Mouse (Mus musculus) hindbrain, embryonic 11.5 days (tissue): ENCODE results near the gene Ccdc91. TPM values are rescaled to one million over a fixed set of nuclear protein-coding genes. Genes with fewer than 3 reads are reported as not detected.

ENCODE experiments used
- ATAC-seq: fragments of 200-750 bp; cut with Nextera tagmentation; 2 replicates; pipeline ENCODE4 v1.8.0; 2017; ENCODE audit warnings: mild to moderate bottlenecking, moderate TSS enrichment, moderate library complexity; ENCODE audit not compliant: low FRiP score
- DNase-seq: peaks from one replicate; pipeline ENCODE4 v3.0.0-alpha.2; 2015; ENCODE audit warnings: low spot score
- H3K27ac ChIP-seq: fragments of 300-500 bp; sonication (generic); 2 replicates; pipeline ENCODE4 v1.5.1; 2014; ENCODE audit warnings: mild to moderate bottlenecking, low read depth, low read length
- H3K27me3 ChIP-seq: fragments of 300-500 bp; sonication (generic); 2 replicates; pipeline ENCODE4 v1.6.1; 2014; ENCODE audit warnings: mild to moderate bottlenecking, low read length, moderate library complexity, mixed read lengths; ENCODE audit not compliant: control insufficient read depth, insufficient read depth
- H3K36me3 ChIP-seq: fragments of 300-500 bp; sonication (generic); 2 replicates; pipeline ENCODE4 v1.6.1; 2014; ENCODE audit warnings: mild to moderate bottlenecking, low read length, moderate library complexity, mixed read lengths; ENCODE audit not compliant: control insufficient read depth, insufficient read depth
- H3K4me1 ChIP-seq: fragments of 300-500 bp; sonication (generic); replicated peaks from 2 replicates; pipeline ENCODE4 v1.6.1; 2014; ENCODE audit warnings: low read length, mixed read lengths; ENCODE audit not compliant: control insufficient read depth, insufficient read depth
- H3K4me2 ChIP-seq: fragments of 300-500 bp; sonication (generic); replicated peaks from 2 replicates; pipeline ENCODE4 v1.6.1; 2014; ENCODE audit warnings: mild to moderate bottlenecking, low read depth, low read length
- H3K4me3 ChIP-seq: fragments of 300-500 bp; sonication (generic); 2 replicates; pipeline ENCODE4 v1.5.1; 2014; ENCODE audit warnings: low read depth, low read length
- H3K9ac ChIP-seq: fragments of 300-500 bp; sonication (generic); 2 replicates; pipeline ENCODE4 v1.6.1; 2014; ENCODE audit warnings: low read depth, low read length
- H3K9me3 ChIP-seq: fragments of 300-500 bp; sonication (generic); 2 replicates; pipeline ENCODE4 v1.6.1; 2016; ENCODE audit warnings: low read length; ENCODE audit not compliant: control insufficient read depth
- WGBS: fragments of 180-500 bp; shearing (Covaris S2); extraction: QIAGEN DNeasy Blood & Tissue Kit; methylation state at CpG from one replicate; pipeline ENCODE4 v1.1.7; 2014; 5-methylcytosine and 5-hydroxymethylcytosine counted together
- polyA plus RNA-seq: library from polyadenylated mRNA; unstranded; fragments of >200 nt; fragmentation: Nextera tagmentation; extraction: Ambion mirVana; gene quantifications from 2 replicates; pipeline ENCODE4 v1.2.1, GENCODE M21; 2014

Ccdc91 gene
- polyA plus RNA-seq, 1 experiment from 2014 or later = 32.2 TPM

GRCm38 (mm10) chr6:147658025-147658424, 182.4 kb downstream of the Ccdc91 start:
- no peak for ATAC-seq
- no peak overlapping the region for H3K9ac ChIP-seq

GRCm38 (mm10) chr6:147660718-147661117, 185.1 kb downstream of the Ccdc91 start:
- Histone ChIP-seq H3K4me2 (no peak overlapping the region), H3K27ac (no peak overlapping the region), H3K4me1 (no peaks in the 10 kb centered on the region), H3K27me3 (no peaks in the 10 kb centered on the region), H3K9me3 (no peaks in the 10 kb centered on the region), H3K36me3 (no peaks in the 10 kb centered on the region), H3K4me3 (no peak overlapping the region), H3K9ac (no peak overlapping the region)
- WGBS = 82% methylated on average over 1 of the region's 1 CpGs
- ATAC-seq = no peak
- no peak for DNase-seq

More at GRCm38 (mm10) chr6:147658025-147658424, 182.4 kb downstream of the Ccdc91 start:
- Histone ChIP-seq H3K4me3 (no peak overlapping the region), H3K4me2 (no peak overlapping the region), H3K27ac (no peak overlapping the region), H3K27me3 (no peaks in the 10 kb centered on the region), H3K36me3 (no peaks in the 10 kb centered on the region), H3K9me3 (no peaks in the 10 kb centered on the region), H3K4me1 (no peaks in the 10 kb centered on the region)
- no peak for DNase-seq

GRCm38 (mm10) chr6:147661841-147662240, 186.2 kb downstream of the Ccdc91 start:
- DNase-seq (no peak), ATAC-seq (no peak)
- Histone ChIP-seq H3K9ac (no peak overlapping the region), H3K9me3 (no peaks in the 10 kb centered on the region), H3K4me3 (no peak overlapping the region), H3K27ac (no peak overlapping the region), H3K27me3 (no peaks in the 10 kb centered on the region), H3K4me2 (no peak overlapping the region), H3K4me1 (no peaks in the 10 kb centered on the region), H3K36me3 (no peaks in the 10 kb centered on the region)
- WGBS = 75% methylated on average over 4 of the region's 4 CpGs

- no peak overlapping the region for H3K4me2 ChIP-seq
- H3K9me3 ChIP-seq = no peaks in the 10 kb centered on the region
- ATAC-seq (no peak), DNase-seq (no peak)
- no peak overlapping the region for H3K4me3 ChIP-seq
- WGBS = 79% methylated on average over 2 of the region's 2 CpGs
- H3K27me3 ChIP-seq = no peaks in the 10 kb centered on the region
- no peak overlapping the region for H3K9ac ChIP-seq
- H3K36me3 ChIP-seq = no peaks in the 10 kb centered on the region
- no peak overlapping the region for H3K27ac ChIP-seq
- no peaks in the 10 kb centered on the region for H3K4me1 ChIP-seq
Measured at GRCm38 (mm10) chr6:147662610-147663009, 187.0 kb downstream of the Ccdc91 start.

GRCm38 (mm10) chr6:147664339-147664738, 188.7 kb downstream of the Ccdc91 start:
- Histone ChIP-seq H3K4me3 (no peak overlapping the region), H3K9me3 (no peaks in the 10 kb centered on the region), H3K27me3 (no peaks in the 10 kb centered on the region), H3K9ac (no peak overlapping the region), H3K4me2 (no peak overlapping the region), H3K27ac (no peak overlapping the region), H3K4me1 (no peaks in the 10 kb centered on the region), H3K36me3 (no peaks in the 10 kb centered on the region)
- ATAC-seq (no peak), DNase-seq (peak; percentile 69)
- 62% methylated on average over 3 of the region's 3 CpGs for WGBS

- no peaks in the 10 kb centered on the region for H3K4me1 ChIP-seq
- no peaks in the 10 kb centered on the region for H3K36me3 ChIP-seq
- no peak for DNase-seq
- WGBS = 84% methylated on average over 1 of the region's 1 CpGs
- H3K9me3 ChIP-seq = no peaks in the 10 kb centered on the region
- ATAC-seq = no peak
- no peaks in the 10 kb centered on the region for H3K27me3 ChIP-seq
- no peak overlapping the region for H3K4me3 ChIP-seq
- no peak overlapping the region for H3K9ac ChIP-seq
- no peak overlapping the region for H3K27ac ChIP-seq
- H3K4me2 ChIP-seq = no peak overlapping the region
Measured at GRCm38 (mm10) chr6:147671366-147671765, 195.7 kb downstream of the Ccdc91 start.

- 62% methylated on average over 2 of the region's 2 CpGs for WGBS
- no peak for ATAC-seq
Measured at GRCm38 (mm10) chr6:147672481-147672880, 196.9 kb downstream of the Ccdc91 start.

GRCm38 (mm10) chr6:147675022-147675733, 199.6 kb downstream of the Ccdc91 start:
- Histone ChIP-seq H3K27me3 (no peaks in the 10 kb centered on the region), H3K9ac (no peak overlapping the region), H3K4me1 (no peaks in the 10 kb centered on the region), H3K36me3 (no peaks in the 10 kb centered on the region), H3K27ac (no peak overlapping the region), H3K4me2 (no peak overlapping the region), H3K4me3 (no peak overlapping the region), H3K9me3 (no peaks in the 10 kb centered on the region)
- no peak for ATAC-seq
- 90% methylated on average over 7 of the region's 7 CpGs for WGBS
- DNase-seq = no peak

More at GRCm38 (mm10) chr6:147672481-147672880, 196.9 kb downstream of the Ccdc91 start:
- no peaks in the 10 kb centered on the region for H3K9me3 ChIP-seq
- H3K4me1 ChIP-seq = no peaks in the 10 kb centered on the region
- no peak overlapping the region for H3K4me2 ChIP-seq
- H3K9ac ChIP-seq = no peak overlapping the region
- no peak overlapping the region for H3K4me3 ChIP-seq
- no peaks in the 10 kb centered on the region for H3K36me3 ChIP-seq
- H3K27ac ChIP-seq = no peak overlapping the region
- DNase-seq = no peak
- no peaks in the 10 kb centered on the region for H3K27me3 ChIP-seq

GRCm38 (mm10) chr6:147676214-147676613, 200.6 kb downstream of the Ccdc91 start:
- WGBS = 100% methylated on average over 1 of the region's 1 CpGs
- Histone ChIP-seq H3K9ac (no peak overlapping the region), H3K4me2 (no peak overlapping the region), H3K27me3 (no peaks in the 10 kb centered on the region), H3K4me3 (no peak overlapping the region), H3K27ac (no peak overlapping the region), H3K4me1 (no peaks in the 10 kb centered on the region), H3K36me3 (no peaks in the 10 kb centered on the region), H3K9me3 (no peaks in the 10 kb centered on the region)
- ATAC-seq (no peak), DNase-seq (no peak)
